Mouse (Mus musculus) heart, embryonic 14.5 days (tissue): ENCODE measurements around the gene Cdt1. TPM values are rescaled to one million over a fixed set of nuclear protein-coding genes. Genes with fewer than 3 reads are reported as not detected.

Experiments used
- ATAC-seq: fragments of 200-750 bp; cut with Nextera tagmentation; 2 replicates; pipeline ENCODE4 v1.8.0; 2017; ENCODE audit warnings: low read depth, moderate TSS enrichment; ENCODE audit not compliant: insufficient number of reproducible peaks, insufficient read depth, low FRiP score
- H3K27ac ChIP-seq, 2 experiments: fragments of 200-500 bp in 1 of 2; fragments of 300-500 bp in 1 of 2; sonication (generic) in 1 of 2; replicated peaks in 1 of 2; 2 replicates each; pipeline ENCODE4 v1.5.1; 2012 to 2014; ENCODE audit warnings: low read depth in 2 of 2, low read length in 2 of 2, control low read depth in 1 of 2, mild to moderate bottlenecking in 1 of 2, mixed read lengths in 1 of 2; ENCODE audit not compliant: control insufficient read depth in 1 of 2, insufficient read depth in 1 of 2
- H3K27me3 ChIP-seq: fragments of 300-500 bp; sonication (generic); 2 replicates; pipeline ENCODE4 v1.6.1; 2014; ENCODE audit warnings: mild to moderate bottlenecking, low read length, control low read depth; ENCODE audit not compliant: control insufficient read depth, insufficient read depth
- H3K36me3 ChIP-seq: fragments of 300-500 bp; sonication (generic); 2 replicates; pipeline ENCODE4 v1.6.1; 2014; ENCODE audit warnings: mild to moderate bottlenecking, control low read depth, low read length, mixed read lengths; ENCODE audit not compliant: control insufficient read depth, insufficient read depth
- H3K4me1 ChIP-seq, 2 experiments: fragments of 200-500 bp in 1 of 2; fragments of 300-500 bp in 1 of 2; sonication (generic) in 1 of 2; 2 replicates each; pipeline ENCODE4 v1.6.1; 2012 to 2014; ENCODE audit warnings: low read length in 2 of 2, control low read depth in 1 of 2, mixed read lengths in 1 of 2; ENCODE audit not compliant: control insufficient read depth in 2 of 2, insufficient read depth in 2 of 2
- H3K4me2 ChIP-seq: fragments of 300-500 bp; sonication (generic); 2 replicates; pipeline ENCODE4 v1.6.1; 2014; ENCODE audit warnings: mild to moderate bottlenecking, low read length
- H3K4me3 ChIP-seq, 2 experiments: fragments of 200-500 bp in 1 of 2; fragments of 300-500 bp in 1 of 2; sonication (generic) in 1 of 2; 2 replicates each; pipeline ENCODE4 v1.5.1; 2012 to 2014; ENCODE audit warnings: low read length in 2 of 2, mild to moderate bottlenecking in 2 of 2, control low read depth in 1 of 2, low read depth in 1 of 2, moderate library complexity in 1 of 2; ENCODE audit not compliant: control insufficient read depth in 1 of 2, insufficient read depth in 1 of 2
- H3K9ac ChIP-seq: fragments of 300-500 bp; sonication (generic); 2 replicates; pipeline ENCODE4 v1.6.1; 2014; ENCODE audit warnings: mild to moderate bottlenecking, low read length
- H3K9me3 ChIP-seq: fragments of 300-500 bp; sonication (generic); 2 replicates; pipeline ENCODE4 v1.6.1; 2016; ENCODE audit warnings: low read length, control low read depth; ENCODE audit not compliant: control insufficient read depth
- WGBS: fragments of 180-500 bp; shearing (Covaris S2); extraction: QIAGEN DNeasy Blood & Tissue Kit; methylation state at CpG from one replicate; pipeline ENCODE4 v1.1.7; 2014; 5-methylcytosine and 5-hydroxymethylcytosine counted together
- polyA plus RNA-seq: library from polyadenylated mRNA; unstranded; fragments of >200 nt; fragmentation: Nextera tagmentation; extraction: Ambion mirVana; gene quantifications from 2 replicates; pipeline ENCODE4 v1.2.1, GENCODE M21; 2014

Gene Cdt1
- polyA plus RNA-seq, 1 experiment from 2014 or later: 23.2 TPM

GRCm38 (mm10) chr8:122575286-122575685, 7.5 kb downstream of the Cdt1 start:
- Histone ChIP-seq H3K9ac (peak overlapping the region; percentile 90; the same call in 1 of the 2 replicates), H3K4me3 (0 out of 4 replicates have a peak overlapping the region, but pooled peaks of 1 of the 2 experiments have one; percentile 2)
- ATAC-seq: no peak

GRCm38 (mm10) chr8:122575735-122576647, 8.2 kb downstream of the Cdt1 start:
- Histone ChIP-seq H3K9me3 (no peaks in the 10 kb centered on the region), H3K27me3 (no peaks in the 10 kb centered on the region), H3K27ac (peak overlapping the region in 1 of 2 experiments; percentile 60; a peak in 2 of 4 replicates), H3K4me3 (peak overlapping the region; percentile 67 to 73), H3K9ac (peak overlapping the region; percentile 90), H3K4me1 (peaks cover 25 to 36% of the 10 kb centered on the region in 2 experiments), H3K4me2 (peak overlapping the region; percentile 83), H3K36me3 (peaks cover 34% of the 10 kb centered on the region)
- 17% methylated on average over 21 of the region's 21 CpGs for WGBS
- 0 out of 2 replicates have a peak, but pooled peaks have one; percentile 3 for ATAC-seq

More at GRCm38 (mm10) chr8:122575286-122575685, 7.5 kb downstream of the Cdt1 start:
- Histone ChIP-seq H3K4me1 (peaks cover 25 to 36% of the 10 kb centered on the region in 2 experiments), H3K36me3 (peaks cover 41% of the 10 kb centered on the region), H3K9me3 (no peaks in the 10 kb centered on the region), H3K27ac (0 out of 4 replicates have a peak overlapping the region, but pooled peaks of 1 of the 2 experiments have one; percentile 53), H3K4me2 (peak overlapping the region; percentile 83), H3K27me3 (no peaks in the 10 kb centered on the region)
- 60% methylated on average over 8 of the region's 8 CpGs for WGBS

DNA sequence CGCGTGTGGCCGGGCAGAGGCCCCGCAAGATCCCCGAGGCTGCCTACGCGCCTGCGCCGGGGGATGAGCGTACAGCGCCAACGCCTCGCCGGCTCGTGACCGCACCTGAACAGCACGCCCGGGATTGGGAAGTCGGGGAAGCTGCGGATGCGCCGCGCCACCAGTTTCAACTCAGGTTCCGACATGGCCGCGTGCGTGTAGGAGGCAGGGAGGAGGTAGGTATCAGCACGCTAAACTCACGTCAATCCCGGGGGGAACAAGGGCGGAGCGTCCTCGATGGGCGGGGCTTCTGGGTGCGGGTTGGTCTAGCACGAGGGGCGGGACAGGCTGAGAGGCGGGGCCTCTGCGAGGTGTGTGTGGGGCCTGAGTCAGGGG, 8.8 kb downstream of the Cdt1 start, which contains the start of gene Aprt:
TSS of gene Aprt (minus strand) at position 262 of the 375 bp plus-strand sequence.
- H3K4me2 ChIP-seq: peak within 1 kb of the TSS; percentile 83
- peak; percentile 86 for ATAC-seq
- peak within 1 kb of the TSS; percentile 90 for H3K9ac ChIP-seq
- H3K27me3 ChIP-seq: no peaks in the 10 kb centered on the region
- peak within 1 kb of the TSS; percentile 67 to 73 for H3K4me3 ChIP-seq
- H3K36me3 ChIP-seq: peaks cover 28% of the 10 kb centered on the region
- H3K27ac ChIP-seq: peak within 1 kb of the TSS in 1 of 2 experiments; percentile 60; a peak in 2 of 4 replicates
- WGBS: under 1% methylated on average over 38 of the region's 39 CpGs
- H3K9me3 ChIP-seq: no peaks in the 10 kb centered on the region
- peaks cover 25 to 36% of the 10 kb centered on the region in 2 experiments for H3K4me1 ChIP-seq

GRCm38 (mm10) chr8:122577116-122577515, 9.3 kb downstream of the Cdt1 start:
- Histone ChIP-seq H3K4me3 (peak overlapping the region; percentile 67 to 73), H3K9ac (peak overlapping the region; percentile 90; the same call in 1 of the 2 replicates), H3K9me3 (no peaks in the 10 kb centered on the region), H3K4me2 (peak overlapping the region; percentile 83), H3K27ac (no peak overlapping the region), H3K27me3 (no peaks in the 10 kb centered on the region), H3K36me3 (peaks cover 23% of the 10 kb centered on the region), H3K4me1 (peaks cover 25 to 36% of the 10 kb centered on the region in 2 experiments)
- 51% methylated on average over 10 of the region's 10 CpGs for WGBS
- ATAC-seq: peak; percentile 8; the same call in 1 of the 2 replicates

GRCm38 (mm10) chr8:122579196-122579595, 11.4 kb downstream of the Cdt1 start:
- WGBS: 32% methylated on average over 7 of the region's 7 CpGs
- no peak overlapping the region for H3K4me3 ChIP-seq
- no peak overlapping the region for H3K27ac ChIP-seq
- H3K9ac ChIP-seq: no peak overlapping the region; the same call in 1 of the 2 replicates
- no peak for ATAC-seq
- peaks cover 3% of the 10 kb centered on the region for H3K36me3 ChIP-seq
- H3K4me2 ChIP-seq: no peak overlapping the region
- peaks cover 25 to 34% of the 10 kb centered on the region in 2 experiments for H3K4me1 ChIP-seq
- H3K9me3 ChIP-seq: no peaks in the 10 kb centered on the region
- no peaks in the 10 kb centered on the region for H3K27me3 ChIP-seq

GRCm38 (mm10) chr8:122580926-122581325, 13.1 kb downstream of the Cdt1 start:
- no peak overlapping the region for H3K9ac ChIP-seq
- no peaks in the 10 kb centered on the region for H3K36me3 ChIP-seq
- H3K27me3 ChIP-seq: no peaks in the 10 kb centered on the region
- peaks cover 9 to 21% of the 10 kb centered on the region in 2 experiments; a peak in 3 of 4 replicates for H3K4me1 ChIP-seq
- ATAC-seq: no peak
- no peak overlapping the region for H3K4me3 ChIP-seq
- no peak overlapping the region for H3K27ac ChIP-seq
- H3K9me3 ChIP-seq: no peaks in the 10 kb centered on the region
- H3K4me2 ChIP-seq: no peak overlapping the region
- WGBS: 44% methylated on average over 15 of the region's 15 CpGs

- H3K4me2 ChIP-seq: no peak overlapping the region
- 67% methylated on average over 9 of the region's 9 CpGs for WGBS
- H3K4me1 ChIP-seq: peaks cover 0 to 4% of the 10 kb centered on the region in 2 experiments; a peak in 2 of 4 replicates
- no peaks in the 10 kb centered on the region for H3K27me3 ChIP-seq
- no peak overlapping the region for H3K9ac ChIP-seq
- H3K9me3 ChIP-seq: no peaks in the 10 kb centered on the region
- no peak overlapping the region for H3K4me3 ChIP-seq
- no peak for ATAC-seq
- no peak overlapping the region for H3K27ac ChIP-seq
- no peaks in the 10 kb centered on the region for H3K36me3 ChIP-seq
Observed at GRCm38 (mm10) chr8:122584981-122585380, 17.2 kb downstream of the Cdt1 start.
